25 mouse cellular contexts compared by ENCODE assay signal in genomic region chr10:115261428-115261827, GRCm38 (mm10). TPM values are rescaled to one million over a fixed set of nuclear protein-coding genes. Genes with fewer than 3 reads are reported as not detected.
DNase-seq lines count a peak whose midpoint lies in the region; ATAC-seq and TF ChIP-seq lines count a peak whose summit lies in the region.
"Had no signal": no experiment of that assay in that cellular context is flagged by ENCODE, and none has a peak within 500 bp of the region (broad histone marks: within the 10 kb centered on the region; RNA-seq: fewer than 3 reads in every experiment).

No protein-coding gene starts in this region.

- H3K27ac ChIP-seq in intestine, embryonic 14.5 days (ENCODE audit: low read depth) = no peak overlapping the region
- peak overlapping the region; percentile 60 for H3K27ac ChIP-seq in intestine, postnatal 0 days (ENCODE audit: low read depth, low read length)
- no peak overlapping the region for H3K27ac ChIP-seq in stomach, embryonic 16.5 days (ENCODE audit: low read length)
- H3K27ac ChIP-seq in forebrain, embryonic 12.5 days = no peak overlapping the region
- H3K27ac ChIP-seq: embryonic facial prominence, embryonic 12.5 days; embryonic facial prominence, embryonic 15.5 days; forebrain, embryonic 15.5 days; heart, adult 2 months; hindbrain, embryonic 12.5 days; hindbrain, embryonic 15.5 days had no signal

- H3K4me1 ChIP-seq in intestine, embryonic 14.5 days (replicated peaks; ENCODE audit: control insufficient read depth, insufficient read depth, low read length) = no peaks in the 10 kb centered on the region
- no peaks in the 10 kb centered on the region for H3K4me1 ChIP-seq in intestine, postnatal 0 days (replicated peaks; ENCODE audit: control insufficient read depth, insufficient read depth, low read length)
- H3K4me1 ChIP-seq in stomach, embryonic 16.5 days (ENCODE audit: control insufficient read depth, insufficient read depth, low read length) = no peaks in the 10 kb centered on the region
- H3K4me1 ChIP-seq in forebrain, embryonic 12.5 days = no peaks in the 10 kb centered on the region
- H3K4me1 ChIP-seq: embryonic facial prominence, embryonic 12.5 days; embryonic facial prominence, embryonic 15.5 days; forebrain, embryonic 15.5 days; hindbrain, embryonic 12.5 days; hindbrain, embryonic 15.5 days had no signal

- 79% methylated on average over 3 of the region's 3 CpGs for WGBS in intestine, embryonic 14.5 days
- 64% methylated on average over 3 of the region's 3 CpGs for WGBS in intestine, postnatal 0 days
- WGBS in stomach, embryonic 16.5 days = 71% methylated on average over 3 of the region's 3 CpGs
- WGBS in forebrain, embryonic 12.5 days = 91% methylated on average over 3 of the region's 3 CpGs

- TF ChIP-seq CTCF in intestine, postnatal 0 days (IDR thresholded peaks at IDR 0.05; ENCODE audit: low read depth) = no peak

- no peak overlapping the region for H3K4me3 ChIP-seq in intestine, embryonic 14.5 days (ENCODE audit: low read depth, low read length)
- no peak overlapping the region for H3K4me3 ChIP-seq in intestine, postnatal 0 days (ENCODE audit: low read depth, low read length)
- H3K4me3 ChIP-seq in stomach, embryonic 16.5 days (replicated peaks; ENCODE audit: low read length) = no peak overlapping the region
- H3K4me3 ChIP-seq in forebrain, embryonic 12.5 days (replicated peaks) = no peak overlapping the region
- H3K4me3 ChIP-seq: embryonic facial prominence, embryonic 12.5 days; embryonic facial prominence, embryonic 15.5 days; forebrain, embryonic 15.5 days; heart, adult 2 months; hindbrain, embryonic 12.5 days; hindbrain, embryonic 15.5 days had no signal

- no peaks in the 10 kb centered on the region for H3K36me3 ChIP-seq in intestine, embryonic 14.5 days (ENCODE audit: control insufficient read depth, insufficient read depth, low read length)
- H3K36me3 ChIP-seq in intestine, postnatal 0 days (ENCODE audit: control insufficient read depth, insufficient read depth) = no peaks in the 10 kb centered on the region
- H3K36me3 ChIP-seq in stomach, embryonic 16.5 days (ENCODE audit: control insufficient read depth, insufficient read depth, low read length) = no peaks in the 10 kb centered on the region
- no peaks in the 10 kb centered on the region for H3K36me3 ChIP-seq in forebrain, embryonic 12.5 days (replicated peaks)
- H3K36me3 ChIP-seq: embryonic facial prominence, embryonic 12.5 days; embryonic facial prominence, embryonic 15.5 days; forebrain, embryonic 15.5 days; G1E; hindbrain, embryonic 12.5 days; hindbrain, embryonic 15.5 days had no signal

- no peak for DNase-seq in intestine, embryonic 14.5 days (ENCODE audit: low spot score)
- DNase-seq in frontal cortex, postnatal 36 days (ENCODE audit: low spot score in 2 of 2) = no peak
- DNase-seq: adrenal gland, adult 2 months; adrenal gland, postnatal 14 days; B cell, adult 2 months; cerebellum, adult 11 months; cerebellum, adult 2 months; cerebellum, adult 9-11 months; cerebellum, postnatal 25 days; gastrocnemius, postnatal 10 days; gastrocnemius, postnatal 36 days; heart, adult 2 months had no signal

- 0 out of 2 replicates have a peak, but pooled peaks have one; percentile 32 for ATAC-seq in intestine, embryonic 14.5 days (replicated peaks; ENCODE audit: low FRiP score, low TSS enrichment, low read depth)
- peak; percentile 39; the same call in 1 of the 2 replicates for ATAC-seq in intestine, postnatal 0 days
- ATAC-seq in stomach, embryonic 16.5 days (ENCODE audit: insufficient read depth, low FRiP score) = peak; percentile 58; the same call in 1 of the 2 replicates
- ATAC-seq in inflammation-experienced regulatory T-cells, adult 6 months = no peak
- no peak for ATAC-seq in forebrain, embryonic 12.5 days (ENCODE audit: low FRiP score)
- ATAC-seq: forebrain, embryonic 15.5 days; Patski had no signal

- H3K9ac ChIP-seq in intestine, embryonic 14.5 days (ENCODE audit: low read length) = no peak overlapping the region
- no peak overlapping the region for H3K9ac ChIP-seq in intestine, postnatal 0 days (ENCODE audit: low read depth, low read length)
- no peak overlapping the region for H3K9ac ChIP-seq in stomach, embryonic 16.5 days (ENCODE audit: low read length)
- no peak overlapping the region for H3K9ac ChIP-seq in forebrain, embryonic 12.5 days
- H3K9ac ChIP-seq: embryonic facial prominence, embryonic 12.5 days; embryonic facial prominence, embryonic 15.5 days; forebrain, embryonic 15.5 days; hindbrain, embryonic 12.5 days; hindbrain, embryonic 15.5 days had no signal

- no peaks in the 10 kb centered on the region for H3K9me3 ChIP-seq in intestine, embryonic 14.5 days (ENCODE audit: control insufficient read depth, low read length)
- H3K9me3 ChIP-seq in intestine, postnatal 0 days (ENCODE audit: control insufficient read depth) = no peaks in the 10 kb centered on the region
- no peaks in the 10 kb centered on the region for H3K9me3 ChIP-seq in stomach, embryonic 16.5 days (replicated peaks; ENCODE audit: control insufficient read depth, low read length)
- no peaks in the 10 kb centered on the region for H3K9me3 ChIP-seq in forebrain, embryonic 12.5 days
- H3K9me3 ChIP-seq: embryonic facial prominence, embryonic 12.5 days; embryonic facial prominence, embryonic 15.5 days; forebrain, embryonic 15.5 days; hindbrain, embryonic 12.5 days; hindbrain, embryonic 15.5 days had no signal

- no peak overlapping the region for H3K4me2 ChIP-seq in intestine, embryonic 14.5 days (ENCODE audit: low read length)
- no peak overlapping the region for H3K4me2 ChIP-seq in intestine, postnatal 0 days (replicated peaks; ENCODE audit: low read depth)
- no peak overlapping the region for H3K4me2 ChIP-seq in stomach, embryonic 16.5 days (ENCODE audit: low read depth, low read length)
- no peak overlapping the region for H3K4me2 ChIP-seq in forebrain, embryonic 12.5 days
- H3K4me2 ChIP-seq: embryonic facial prominence, embryonic 12.5 days; embryonic facial prominence, embryonic 15.5 days; forebrain, embryonic 15.5 days; heart, embryonic 11.5 days; hindbrain, embryonic 12.5 days; hindbrain, embryonic 15.5 days had no signal

- no peaks in the 10 kb centered on the region for H3K27me3 ChIP-seq in intestine, embryonic 14.5 days (replicated peaks; ENCODE audit: control insufficient read depth, insufficient read depth, low read length)
- H3K27me3 ChIP-seq in intestine, postnatal 0 days (replicated peaks; ENCODE audit: control insufficient read depth, insufficient read depth, low read length) = no peaks in the 10 kb centered on the region
- H3K27me3 ChIP-seq in stomach, embryonic 16.5 days (ENCODE audit: control insufficient read depth, insufficient read depth, low read length) = no peaks in the 10 kb centered on the region
- H3K27me3 ChIP-seq in forebrain, embryonic 12.5 days = no peaks in the 10 kb centered on the region
- H3K27me3 ChIP-seq: CH12.LX; embryonic facial prominence, embryonic 12.5 days; embryonic facial prominence, embryonic 15.5 days; forebrain, embryonic 15.5 days; hindbrain, embryonic 12.5 days; hindbrain, embryonic 15.5 days; Patski had no signal

RNA-seq across cellular contexts. Expression of gene Tbc1d15, which starts 10.2 kb away (rescaled TPM):
- polyA plus RNA-seq in intestine, embryonic 14.5 days (2014; fragmentation: Nextera tagmentation; extraction: Ambion mirVana) = 64.1 and 66.1 TPM in 2 replicates
- polyA plus RNA-seq in intestine, postnatal 0 days (2015; fragmentation: Nextera tagmentation; extraction: Ambion mirVana) = 59.9 and 65.1 TPM in 2 replicates
- 43.4 and 49.5 TPM in 2 replicates for polyA plus RNA-seq in stomach, embryonic 16.5 days (2015; fragmentation: Nextera tagmentation; extraction: Ambion mirVana)
- 100 to 1,000 TPM; 105 to 125 (median 108) TPM for polyA plus RNA-seq in inflammation-experienced regulatory T-cells, adult 6 months (2017; shearing (Covaris generic))
- polyA plus RNA-seq in forebrain, embryonic 12.5 days (2016; fragmentation: Nextera tagmentation; extraction: Ambion mirVana) = 45.5 and 48.1 TPM in 2 replicates

RNA-seq across cellular contexts. Expression of gene Rab21, which starts 54.0 kb away (rescaled TPM):
- 6.9 and 7.5 TPM in 2 replicates for polyA plus RNA-seq in intestine, embryonic 14.5 days (2014; fragmentation: Nextera tagmentation; extraction: Ambion mirVana)
- polyA plus RNA-seq in intestine, postnatal 0 days (2015; fragmentation: Nextera tagmentation; extraction: Ambion mirVana) = 14.7 and 15.9 TPM in 2 replicates
- polyA plus RNA-seq in stomach, embryonic 16.5 days (2015; fragmentation: Nextera tagmentation; extraction: Ambion mirVana) = 3.6 and 4.2 TPM in 2 replicates
- 10 to 100 TPM; 19.2 to 22.6 (median 21.0) TPM for polyA plus RNA-seq in inflammation-experienced regulatory T-cells, adult 6 months (2017; shearing (Covaris generic))
- polyA plus RNA-seq in forebrain, embryonic 12.5 days (2016; fragmentation: Nextera tagmentation; extraction: Ambion mirVana) = 5.2 and 5.3 TPM in 2 replicates

Comparison
In these comparisons a context has a peak if more than half of its experiments do, and no peak if none do; other contexts are left out.
1. ATAC-seq: peak in intestine, embryonic 14.5 days (single experiment), intestine, postnatal 0 days (single experiment) and stomach, embryonic 16.5 days (single experiment); none in inflammation-experienced regulatory T-cells, adult 6 months (single experiment) and forebrain, embryonic 12.5 days (single experiment).